Mouse (Mus musculus) gastrocnemius, postnatal 14 days (tissue): ENCODE results near the gene Clec1a. TPM values are rescaled to one million over a fixed set of nuclear protein-coding genes. Genes with fewer than 3 reads are reported as not detected.
A peak's percentile ranks its signal among the peaks of the same experiment; 100 is the strongest.

Experiments
- DNase-seq: peaks from one replicate; pipeline ENCODE4 v3.0.0; 2021; ENCODE audit warnings: mixed read lengths
- intact Hi-C: fragments of 180-260 bp; cut with DNase I; formaldehyde crosslinking; loops from one replicate; pipeline ENCODE4 v1.15.1; 2025; ENCODE audit warnings: low total_unique reads
- total RNA-seq, 2 experiments: library from RNA; stranded (reverse); gene quantifications; 2 replicates each; pipeline ENCODE4 v1.2.3; 2021

The Clec1a gene
- total RNA-seq, 2 experiments from 2014 or later, result 3.5 to 4.5 TPM

GRCm38 (mm10) chr6:129414177-129414576 is 37.6 kb downstream of the Clec1a start:
- intact Hi-C loops, result no loop called here
- no peak for DNase-seq

GRCm38 (mm10) chr6:129408562-129408961 is 43.2 kb downstream of the Clec1a start, which contains the start of gene Clec9a:
TSS of gene Clec9a (plus strand) at chr6:129408862.
- no peak for DNase-seq
- intact Hi-C loops, result no loop called here

GRCm38 (mm10) chr6:129407324-129407723 is 44.5 kb downstream of the Clec1a start:
- no peak for DNase-seq
- intact Hi-C loops, result no loop called here

GRCm38 (mm10) chr6:129405999-129406398 is 45.8 kb downstream of the Clec1a start:
- intact Hi-C loops, result no loop called here

GRCm38 (mm10) chr6:129403391-129403790 is 48.4 kb downstream of the Clec1a start:
- intact Hi-C loops, result no loop called here
- no peak for DNase-seq

More at GRCm38 (mm10) chr6:129405999-129406398, 45.8 kb downstream of the Clec1a start:
- no peak for DNase-seq

GRCm38 (mm10) chr6:129402404-129402803 is 49.4 kb downstream of the Clec1a start:
- intact Hi-C loops, result no loop called here
- no peak for DNase-seq

GRCm38 (mm10) chr6:129399945-129400344 is 51.9 kb downstream of the Clec1a start:
- intact Hi-C loops, result loop anchor here (5.0 kb wide), 1 partner anchor 117 kb away; no protein-coding TSS in a partner anchor
- DNase-seq, result peak; percentile 14

GRCm38 (mm10) chr6:129396997-129397396 is 54.8 kb downstream of the Clec1a start, which contains the start of gene Clec1b:
TSS of gene Clec1b (plus strand) at chr6:129397297.
- no peak for DNase-seq
- intact Hi-C loops, result loop anchor here (5.0 kb wide), 1 partner anchor 120 kb away; no protein-coding TSS in a partner anchor

- intact Hi-C loops, result loop anchor here (5.0 kb wide), 1 partner anchor 84 kb away; no protein-coding TSS in a partner anchor
- DNase-seq, result no peak
Measured at GRCm38 (mm10) chr6:129393732-129394131, 58.1 kb downstream of the Clec1a start.

GRCm38 (mm10) chr6:129393087-129393720 is 58.6 kb downstream of the Clec1a start:
- intact Hi-C loops, result loop anchor here (5.0 kb wide), 1 partner anchor 84 kb away; no protein-coding TSS in a partner anchor
- no peak for DNase-seq

- intact Hi-C loops, result no loop called here
- DNase-seq, result no peak
Measured at GRCm38 (mm10) chr6:129385774-129386173, 66.0 kb downstream of the Clec1a start, which contains the start of gene Clec12b. TSS of gene Clec12b (minus strand) at chr6:129385874.

GRCm38 (mm10) chr6:129385000-129385399 is 66.8 kb downstream of the Clec1a start:
- intact Hi-C loops, result no loop called here
- DNase-seq, result no peak

- intact Hi-C loops, result no loop called here
- no peak for DNase-seq
Measured at GRCm38 (mm10) chr6:129383466-129383865, 68.3 kb downstream of the Clec1a start.

GRCm38 (mm10) chr6:129381736-129382135 is 70.1 kb downstream of the Clec1a start:
- intact Hi-C loops, result no loop called here
- DNase-seq, result no peak

GRCm38 (mm10) chr6:129380454-129380853 is 71.3 kb downstream of the Clec1a start:
- DNase-seq, result no peak
- intact Hi-C loops, result no loop called here

- intact Hi-C loops, result no loop called here
- DNase-seq, result no peak
Measured at GRCm38 (mm10) chr6:129374937-129375471, 76.8 kb downstream of the Clec1a start.

Other genes with a start within 250 kb of the Clec1a start
- gene Cd69, start 176.6 kb downstream of the Clec1a start, total RNA-seq, result not detected
- gene 4922502D21Rik, start 120.2 kb downstream of the Clec1a start, total RNA-seq, result not detected
- under 1 TPM in 1 of 2 experiments, not detected in 1; 0.10 TPM for gene Clec12a, start 109.3 kb downstream of the Clec1a start, total RNA-seq
- gene Clec12b, start 66.1 kb downstream of the Clec1a start, total RNA-seq, result not detected
- gene Clec1b, start 54.7 kb downstream of the Clec1a start, total RNA-seq, result under 1 TPM in 1 of 2 experiments, not detected in 1; 0.35 TPM
- not detected for gene Clec9a, start 43.1 kb downstream of the Clec1a start, total RNA-seq
- not detected for gene Olr1, start 55.2 kb upstream of the Clec1a start, total RNA-seq
- not detected for gene Tmem52b, start 60.6 kb upstream of the Clec1a start, total RNA-seq
- 10 to 100 TPM; 27.8 to 35.4 TPM for gene Gabarapl1, start 81.2 kb upstream of the Clec1a start, total RNA-seq
- not detected for gene Klre1, start 125.9 kb upstream of the Clec1a start, total RNA-seq
- not detected for gene Klrd1, start 139.8 kb upstream of the Clec1a start, total RNA-seq
- gene Klrk1, start 171.9 kb upstream of the Clec1a start, total RNA-seq, result not detected
- not detected for gene Klrc3, start 191.3 kb upstream of the Clec1a start, total RNA-seq
- gene Klrc2, start 208.7 kb upstream of the Clec1a start, total RNA-seq, result not detected
- gene Klrc1, start 227.0 kb upstream of the Clec1a start, total RNA-seq, result not detected